Mouse (Mus musculus) ZHBTc4 (cell line): ENCODE results near the gene Eif3g.
A peak's percentile ranks its signal among the peaks of the same experiment; 100 is the strongest.

Experiments
- DNase-seq: peaks from one replicate; pipeline ENCODE4 v3.0.0-alpha.2; 2011; ENCODE audit warnings: low read depth, low spot score

The Eif3g gene

DNA sequence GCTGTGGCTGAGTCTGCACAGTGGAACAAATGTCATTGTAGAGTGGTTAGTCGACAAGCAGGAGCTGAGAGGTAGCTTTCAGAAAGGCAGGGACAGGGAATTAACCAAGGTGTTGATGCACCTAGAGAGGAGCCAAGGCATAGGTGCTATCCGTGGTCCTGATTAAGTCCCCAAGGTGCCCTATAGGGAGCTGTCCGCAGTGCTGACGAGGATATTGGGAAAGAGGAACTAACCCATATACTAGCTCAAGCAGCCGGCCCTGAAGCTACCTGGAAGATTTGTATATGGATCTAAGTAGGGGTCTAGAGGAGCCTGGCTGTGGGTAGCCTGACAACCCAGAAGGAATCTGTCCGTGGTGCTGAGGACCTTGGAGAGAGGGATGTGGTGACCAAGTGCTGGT, 41.3 kb downstream of the Eif3g start:
- DNase-seq: peak; percentile 88

DNA sequence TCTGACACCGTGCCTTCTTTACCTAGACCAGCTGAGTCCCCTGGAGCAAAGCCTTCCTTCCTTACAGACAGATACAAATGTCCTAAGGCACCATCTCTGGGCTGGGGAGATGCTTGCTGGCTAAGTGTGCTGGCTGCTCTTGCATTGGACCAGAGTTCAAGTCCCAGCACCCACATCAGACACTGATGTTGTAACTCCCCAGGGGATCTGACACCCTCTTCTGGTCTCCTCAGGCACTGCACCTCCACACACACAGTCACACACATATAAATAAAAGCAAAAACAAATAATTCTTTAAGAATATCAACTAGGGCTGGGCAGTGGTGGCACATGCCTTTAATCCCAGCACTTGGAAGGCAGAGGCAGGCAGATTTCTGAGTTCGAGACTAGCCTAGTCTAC, 48.2 kb downstream of the Eif3g start:
- peak; percentile 15 for DNase-seq
